Mouse (Mus musculus) duodenum, adult 2 months (tissue): ENCODE measurements around the gene Hgd. TPM values are rescaled to one million over a fixed set of nuclear protein-coding genes. Genes with fewer than 3 reads are reported as not detected.

Experiments used
- polyA plus RNA-seq: library from polyadenylated mRNA; depleted of rRNA; stranded (reverse); fragments of >200 nt; gene quantifications from 2 replicates; pipeline ENCODE4 v1.2.3, GENCODE M21; 2012; ENCODE audit warnings: low replicate concordance; rRNA removed

The Hgd gene
- not detected in 2 replicates for polyA plus RNA-seq

DNA sequence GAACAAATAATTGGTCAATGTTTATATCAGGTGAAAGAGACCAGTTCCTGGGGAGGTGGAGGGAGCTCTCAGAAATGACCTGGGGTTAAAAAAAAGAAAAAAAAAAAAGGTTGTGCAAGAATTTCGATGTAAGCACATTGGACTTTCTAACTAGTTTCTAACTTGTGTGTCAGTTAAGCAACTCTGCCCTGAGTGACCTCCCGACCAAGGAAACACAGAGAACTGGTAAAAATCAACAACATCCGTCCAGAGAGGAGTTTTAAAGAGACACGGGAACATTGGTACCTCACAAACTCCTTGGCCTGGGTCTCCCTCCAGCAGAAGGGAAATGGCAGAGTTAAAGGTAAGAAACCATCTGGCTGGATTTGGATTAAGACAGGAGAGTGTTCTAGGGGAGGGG lies at the start of gene Hgd:
Gene Hgd, plus strand, starts transcription at position 160 of the 400 bp plus-strand sequence.

GRCm38 (mm10) chr16:37539611-37540580 lies 40.1 kb upstream of the Hgd start, which contains the start of the genes Gtf2e1 and Rabl3:
TSS of gene Gtf2e1 (minus strand) at chr16:37539789.
TSS of gene Rabl3 (plus strand) at chr16:37539885.

DNA sequence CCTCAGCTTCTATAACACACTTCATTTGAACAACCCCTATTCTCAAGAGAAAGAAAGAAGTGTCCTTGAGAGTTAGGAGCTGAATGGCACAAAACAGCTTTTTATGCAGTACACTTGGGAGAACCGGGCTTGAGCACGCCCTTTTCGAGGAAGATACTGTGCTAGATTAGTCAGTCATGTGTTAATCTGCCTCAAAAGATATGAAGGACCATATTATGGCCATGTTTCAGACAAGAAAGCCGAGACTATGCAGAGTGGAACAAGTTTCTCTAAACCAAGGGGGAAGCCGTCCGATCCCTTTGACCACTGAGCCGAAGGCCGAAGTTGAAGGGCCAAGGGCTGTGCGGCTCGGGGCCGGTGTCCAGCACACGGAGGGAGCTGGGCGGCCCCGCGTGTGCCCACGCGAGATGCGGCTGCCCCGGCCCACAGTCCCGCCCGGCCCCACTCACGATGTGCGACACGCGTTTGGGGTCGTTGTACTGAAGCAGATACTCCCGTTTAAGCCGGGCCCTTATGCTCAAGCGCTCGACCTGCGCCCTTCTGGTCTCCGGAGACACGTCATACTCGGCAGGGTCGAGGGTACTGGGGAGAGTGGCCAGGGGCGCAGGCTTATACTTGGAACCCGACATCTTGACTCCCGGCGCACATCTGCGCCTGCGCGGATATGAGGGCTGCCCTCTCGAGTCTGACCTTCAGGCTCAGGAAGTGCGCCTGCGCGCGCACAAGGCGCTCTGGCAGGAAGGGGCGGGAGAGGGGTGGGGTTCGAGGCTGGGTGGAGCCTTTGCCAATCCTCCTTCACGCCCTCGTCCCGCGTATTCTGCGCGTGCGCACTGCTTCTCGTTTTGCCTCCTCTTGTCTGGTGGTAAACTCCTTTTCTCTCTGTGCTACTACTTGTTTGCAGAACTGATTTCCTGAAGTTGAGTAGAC lies 74.0 kb downstream of the Hgd start, which contains the start of gene Ndufb4:
Gene Ndufb4, minus strand, starts transcription at position 723 of the 927 bp plus-strand sequence.

Other genes starting within 250 kb of the Hgd start
- gene Stxbp5l, start 195.2 kb upstream of the Hgd start, polyA plus RNA-seq: not detected in 2 replicates
- gene Gtf2e1, start 40.4 kb upstream of the Hgd start, polyA plus RNA-seq: 0.94 and 1.1 TPM in 2 replicates
- 0.60 and 0.66 TPM in 2 replicates for gene Rabl3, start 40.3 kb upstream of the Hgd start, polyA plus RNA-seq
- gene Ndufb4, start 74.3 kb downstream of the Hgd start, polyA plus RNA-seq: 88.8 and 121 TPM in 2 replicates
- gene Fstl1, start 196.7 kb downstream of the Hgd start, polyA plus RNA-seq: 2.6 and 4.6 TPM in 2 replicates